Comparison of ENCODE assay signal across 9 mouse cellular contexts in genomic region chr2:76254833-76255232, GRCm38 (mm10).
DNase-seq lines count a peak whose midpoint lies in the region; ATAC-seq and TF ChIP-seq lines count a peak whose summit lies in the region.
"Had no signal": no experiment of that assay in that cellular context is flagged by ENCODE, and none has a peak within 500 bp of the region (broad histone marks: within the 10 kb centered on the region; RNA-seq: fewer than 3 reads in every experiment).

No protein-coding gene starts in this region.

- H3K4me2 ChIP-seq in heart, embryonic 11.5 days = no peak overlapping the region
- H3K4me2 ChIP-seq in lung, embryonic 14.5 days = no peak overlapping the region
- H3K4me2 ChIP-seq: lung, embryonic 15.5 days had no signal

- H3K9me3 ChIP-seq in heart, embryonic 11.5 days (replicated peaks; ENCODE audit: control insufficient read depth, low read length) = no peaks in the 10 kb centered on the region
- no peaks in the 10 kb centered on the region for H3K9me3 ChIP-seq in lung, embryonic 14.5 days (ENCODE audit: low read depth, low read length)
- H3K9me3 ChIP-seq: lung, embryonic 15.5 days had no signal

- H3K9ac ChIP-seq in heart, embryonic 11.5 days (ENCODE audit: low read depth, low read length) = no peak overlapping the region
- no peak overlapping the region for H3K9ac ChIP-seq in lung, embryonic 14.5 days
- H3K9ac ChIP-seq: lung, embryonic 15.5 days had no signal

- ATAC-seq in heart, embryonic 11.5 days (replicated peaks; ENCODE audit: insufficient number of reproducible peaks, low FRiP score, low TSS enrichment) = no peak
- ATAC-seq in lung, embryonic 14.5 days (ENCODE audit: insufficient read depth) = no peak

- WGBS in heart, embryonic 11.5 days (ENCODE audit: insufficient replicate concordance) = 47% methylated on average over 6 of the region's 6 CpGs
- WGBS in cerebellum, adult 2 months = 40% methylated on average over 6 of the region's 6 CpGs
- 51% methylated on average over 6 of the region's 6 CpGs for WGBS in lung, embryonic 14.5 days

- TF ChIP-seq CTCF in cerebellum, adult 2 months (IDR thresholded peaks at IDR 0.05; ENCODE audit: borderline replicate concordance, insufficient read depth, low read depth, low read length) = peak; percentile 68
- TF ChIP-seq CTCF in lung, embryonic 14.5 days (IDR thresholded peaks at IDR 0.05; ENCODE audit: low read depth) = peak; percentile 77

- TF ChIP-seq POLR2A in cerebellum, adult 2 months (IDR thresholded peaks at IDR 0.05; ENCODE audit: borderline replicate concordance, insufficient read depth, low read length) = no peak

- DNase-seq in heart, adult 8-10 months (ENCODE audit: low spot score) = peak; percentile 24
- peak; percentile 32 for DNase-seq in MN1 (ENCODE audit: low spot score)
- DNase-seq in cerebellum, adult 2 months = peak; percentile 13 to 38
- peak; percentile 23 to 69 for DNase-seq in frontal cortex, postnatal 14 days (ENCODE audit: low spot score in 2 of 2)
- DNase-seq in layer of hippocampus, adult 11-12 months (ENCODE audit: low spot score) = peak; percentile 78
- peak; percentile 81 for DNase-seq in lung, embryonic 14.5 days
- peak; percentile 6 to 52 for DNase-seq in spleen, postnatal 10 days (ENCODE audit: low spot score in 2 of 2)

- H3K27me3 ChIP-seq in heart, embryonic 11.5 days (ENCODE audit: control insufficient read depth, insufficient read depth, low read length) = no peaks in the 10 kb centered on the region
- H3K27me3 ChIP-seq in cerebellum, adult 2 months (ENCODE audit: control insufficient read depth, insufficient read depth, low read length) = no peaks in the 10 kb centered on the region
- H3K27me3 ChIP-seq in lung, embryonic 14.5 days (ENCODE audit: insufficient read depth, low read length) = no peaks in the 10 kb centered on the region
- H3K27me3 ChIP-seq: lung, embryonic 15.5 days had no signal

- H3K4me1 ChIP-seq in heart, embryonic 11.5 days (ENCODE audit: control insufficient read depth, insufficient read depth, low read length) = no peaks in the 10 kb centered on the region
- no peaks in the 10 kb centered on the region for H3K4me1 ChIP-seq in cerebellum, adult 2 months (ENCODE audit: control insufficient read depth, insufficient read depth, low read length)
- H3K4me1 ChIP-seq in lung, embryonic 14.5 days (ENCODE audit: insufficient read depth) = no peaks in the 10 kb centered on the region
- H3K4me1 ChIP-seq: lung, embryonic 15.5 days had no signal

- H3K4me3 ChIP-seq in heart, embryonic 11.5 days (ENCODE audit: low read depth, low read length) = no peak overlapping the region
- H3K4me3 ChIP-seq in cerebellum, adult 2 months (replicated peaks; ENCODE audit: insufficient read depth, low read depth, low read length) = no peak overlapping the region
- H3K4me3 ChIP-seq in lung, embryonic 14.5 days (ENCODE audit: low read depth, low read length) = no peak overlapping the region
- H3K4me3 ChIP-seq: lung, embryonic 15.5 days had no signal

- H3K36me3 ChIP-seq in heart, embryonic 11.5 days (ENCODE audit: control insufficient read depth, insufficient read depth, low read length) = no peaks in the 10 kb centered on the region
- no peaks in the 10 kb centered on the region for H3K36me3 ChIP-seq in lung, embryonic 14.5 days (ENCODE audit: insufficient read depth)
- H3K36me3 ChIP-seq: lung, embryonic 15.5 days had no signal

- no peak overlapping the region for H3K27ac ChIP-seq in heart, embryonic 11.5 days (ENCODE audit: low read depth, low read length)
- H3K27ac ChIP-seq in cerebellum, adult 2 months (ENCODE audit: insufficient read depth, low read length) = no peak overlapping the region
- no peak overlapping the region for H3K27ac ChIP-seq in lung, embryonic 14.5 days (ENCODE audit: low read depth)
- H3K27ac ChIP-seq: lung, embryonic 15.5 days had no signal

Comparison
In these comparisons a context has a peak if more than half of its experiments do, and no peak if none do; other contexts are left out.
1. DNase-seq: peak in every context shown above with its lines; median percentile 81 in lung, embryonic 14.5 days; 78 in layer of hippocampus, adult 11-12 months; 46 in frontal cortex, postnatal 14 days; 32 in MN1; 29 in spleen, postnatal 10 days; 26 in cerebellum, adult 2 months; 24 in heart, adult 8-10 months.